Mouse (Mus musculus): ENCODE data around the gene Syt12. TPM values are rescaled to one million over a fixed set of nuclear protein-coding genes. Genes with fewer than 3 reads are reported as not detected.
A peak's percentile ranks its signal among the peaks of the same experiment; 100 is the strongest.
"Not testable (repeated sequence)": the region's sequence is repeated elsewhere in the genome, so short reads cannot be mapped to it uniquely, and the experiment has no call there.

Gene Syt12
- polyA plus RNA-seq, 1 experiment from 2014 or later: 0.94 TPM

DNA sequence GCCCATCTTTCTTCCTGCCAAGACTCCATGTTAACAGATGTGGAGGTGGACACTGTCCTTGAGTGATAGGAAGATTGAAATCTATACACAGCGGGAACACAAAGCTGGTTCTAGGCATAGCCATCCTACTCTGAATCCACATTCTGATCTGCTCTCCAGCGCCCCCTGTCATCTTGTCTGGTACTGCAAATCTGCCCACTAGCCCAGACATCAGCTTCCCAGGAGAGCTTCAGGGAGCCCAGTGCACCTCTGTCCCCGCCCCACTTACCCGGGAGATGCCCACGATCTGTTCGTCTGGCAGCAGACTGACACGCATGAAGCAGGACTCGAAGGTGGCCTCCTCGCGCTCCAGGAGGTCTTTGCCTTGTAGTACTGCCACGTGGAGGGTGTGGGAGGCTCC lies 21.0 kb downstream of the Syt12 start:
- H3K9me3 ChIP-seq: no peaks in the 10 kb centered on the region
- H3K36me3 ChIP-seq: no peaks in the 10 kb centered on the region
- H3K27ac ChIP-seq (replicated peaks): no peak overlapping the region
- H3K27me3 ChIP-seq (replicated peaks): peaks cover 15% of the 10 kb centered on the region
- H3K4me3 ChIP-seq: no peak overlapping the region
- no peak overlapping the region for H3K9ac ChIP-seq
- no peak overlapping the region for H3K4me2 ChIP-seq
- ATAC-seq (ENCODE audit: extremely low read depth, insufficient number of reproducible peaks, low FRiP score, low TSS enrichment): no peak
- 0 out of 2 replicates have a peak, but pooled peaks cover 7% of the 10 kb centered on the region for H3K4me1 ChIP-seq
- 9% methylated on average over 11 of the region's 11 CpGs for WGBS

DNA sequence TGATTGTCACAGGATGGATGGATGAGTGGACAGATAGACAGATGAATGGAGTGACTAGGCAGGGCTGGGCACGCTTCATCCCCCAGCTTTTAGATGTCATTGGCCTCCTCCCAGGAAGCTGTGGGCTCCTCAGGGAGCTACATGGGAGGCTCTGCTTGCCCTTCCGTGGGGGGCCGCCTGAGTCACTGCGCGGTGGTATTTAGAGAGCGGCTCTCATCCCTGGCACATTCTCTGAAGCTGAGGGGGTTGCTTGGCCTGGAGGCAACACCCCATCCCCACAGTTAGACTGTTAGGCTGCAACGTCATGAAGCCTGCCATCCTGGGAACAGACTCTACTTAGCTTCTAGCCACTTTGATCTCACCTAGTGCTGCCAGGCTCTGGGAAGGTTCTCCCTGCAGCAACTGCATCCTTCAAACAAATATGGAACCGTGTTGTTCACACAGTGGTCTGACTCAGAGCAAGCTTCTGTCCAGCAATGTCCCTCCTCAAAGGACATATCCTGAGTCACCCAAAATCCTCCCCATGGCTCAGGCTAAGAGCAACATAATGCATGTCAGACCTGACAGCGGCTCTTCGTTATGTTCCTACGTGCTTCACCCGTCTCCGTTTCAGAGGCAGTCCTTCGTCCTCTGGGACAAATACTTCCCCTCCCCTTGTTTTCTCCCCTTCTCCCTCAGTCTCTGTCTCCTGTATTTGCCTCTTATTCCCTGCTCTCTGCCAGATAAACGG lies 22.0 kb downstream of the Syt12 start:
- Histone ChIP-seq H3K4me1 (0 out of 2 replicates have a peak, but pooled peaks cover 7% of the 10 kb centered on the region), H3K9ac (no peak overlapping the region), H3K4me2 (no peak overlapping the region), H3K27me3 (replicated peaks) (peaks cover 15% of the 10 kb centered on the region), H3K27ac (replicated peaks) (no peak overlapping the region), H3K9me3 (no peaks in the 10 kb centered on the region), H3K4me3 (no peak overlapping the region), H3K36me3 (no peaks in the 10 kb centered on the region)
- 74% methylated on average over 15 of the region's 15 CpGs for WGBS
- no peak for ATAC-seq (ENCODE audit: extremely low read depth, insufficient number of reproducible peaks, low FRiP score, low TSS enrichment)

DNA sequence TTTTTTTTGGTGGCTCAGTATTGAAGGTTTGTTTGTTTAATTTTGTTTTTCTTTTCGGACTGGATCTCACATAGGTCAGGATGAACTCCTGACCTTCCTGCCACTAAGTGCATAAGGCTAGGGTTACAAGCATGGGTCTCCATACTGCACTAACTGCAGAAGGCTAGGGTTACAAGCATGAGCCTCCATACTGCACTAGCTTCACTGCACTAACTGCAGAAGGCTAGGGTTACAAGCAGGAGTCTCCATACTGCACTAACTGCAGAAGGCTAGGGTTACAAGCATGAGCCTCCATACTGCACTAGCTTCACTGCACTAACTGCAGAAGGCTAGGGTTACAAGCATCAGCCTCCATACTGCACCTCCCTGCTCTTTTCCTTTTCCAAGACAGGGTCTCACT lies 23.2 kb downstream of the Syt12 start:
- H3K4me3 ChIP-seq; H3K36me3 ChIP-seq; H3K9ac ChIP-seq; H3K4me1 ChIP-seq; H3K27ac ChIP-seq (replicated peaks); H3K4me2 ChIP-seq; H3K9me3 ChIP-seq; ATAC-seq (ENCODE audit: extremely low read depth, insufficient number of reproducible peaks, low FRiP score, low TSS enrichment): not testable (repeated sequence)
- WGBS: 48% methylated on average over 1 of the region's 1 CpGs
- H3K27me3 ChIP-seq (replicated peaks): peaks cover 15% of the 10 kb centered on the region

DNA sequence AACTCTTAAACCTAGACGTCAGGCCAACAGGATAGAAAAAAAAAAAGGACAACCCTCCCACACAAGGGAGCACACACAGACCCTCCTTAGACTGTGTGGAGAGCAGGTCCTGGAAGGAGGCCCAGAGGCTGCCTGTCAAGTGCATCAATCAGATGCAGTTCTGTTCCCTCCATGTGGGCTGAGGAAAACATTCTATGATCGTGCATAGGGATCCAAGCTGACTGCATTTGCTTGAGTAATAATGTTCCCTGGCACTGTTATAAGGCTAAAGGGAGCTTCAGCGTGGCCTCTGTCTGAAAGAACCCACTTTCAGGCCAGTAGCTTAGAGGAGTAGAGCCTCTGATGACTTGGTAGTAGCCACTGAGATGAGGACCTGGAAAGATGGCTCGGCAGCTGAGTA lies 24.7 kb downstream of the Syt12 start:
- H3K27me3 ChIP-seq (replicated peaks): peaks cover 15% of the 10 kb centered on the region
- H3K9ac ChIP-seq: peak overlapping the region; percentile 33; the same call in 1 of the 2 replicates
- no peak for ATAC-seq (ENCODE audit: extremely low read depth, insufficient number of reproducible peaks, low FRiP score, low TSS enrichment)
- H3K9me3 ChIP-seq: no peaks in the 10 kb centered on the region
- no peak overlapping the region for H3K4me3 ChIP-seq
- H3K27ac ChIP-seq (replicated peaks): no peak overlapping the region
- 0 out of 2 replicates have a peak, but pooled peaks cover 7% of the 10 kb centered on the region for H3K4me1 ChIP-seq
- no peaks in the 10 kb centered on the region for H3K36me3 ChIP-seq
- 46% methylated on average over 4 of the region's 4 CpGs for WGBS
- no peak overlapping the region for H3K4me2 ChIP-seq

DNA sequence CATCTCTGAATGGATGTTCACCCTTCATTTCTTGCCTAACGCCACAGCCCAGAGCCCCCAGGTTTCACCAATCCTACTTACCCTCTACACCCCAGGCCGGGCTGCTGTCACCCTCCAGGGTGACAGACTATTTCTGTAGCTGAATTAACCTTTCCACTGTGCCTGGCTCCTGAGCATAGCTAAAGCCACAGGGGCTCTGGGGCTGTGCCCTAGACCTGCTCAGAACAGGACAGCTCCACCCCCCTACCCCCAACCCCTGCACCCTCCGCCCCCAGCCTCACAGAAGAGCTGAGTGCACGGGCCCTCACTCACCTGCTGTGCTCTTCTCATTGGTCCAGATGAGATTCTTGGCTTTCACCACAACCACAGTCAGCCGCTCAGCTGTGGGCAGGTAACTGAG lies 25.3 kb downstream of the Syt12 start:
- no peak overlapping the region for H3K27ac ChIP-seq (replicated peaks)
- peak overlapping the region; percentile 33; the same call in 1 of the 2 replicates for H3K9ac ChIP-seq
- H3K36me3 ChIP-seq: no peaks in the 10 kb centered on the region
- 0 out of 2 replicates have a peak, but pooled peaks cover 7% of the 10 kb centered on the region for H3K4me1 ChIP-seq
- H3K4me2 ChIP-seq: no peak overlapping the region
- H3K9me3 ChIP-seq: no peaks in the 10 kb centered on the region
- 35% methylated on average over 5 of the region's 5 CpGs for WGBS
- H3K27me3 ChIP-seq (replicated peaks): peaks cover 15% of the 10 kb centered on the region
- no peak overlapping the region for H3K4me3 ChIP-seq
- no peak for ATAC-seq (ENCODE audit: extremely low read depth, insufficient number of reproducible peaks, low FRiP score, low TSS enrichment)

DNA sequence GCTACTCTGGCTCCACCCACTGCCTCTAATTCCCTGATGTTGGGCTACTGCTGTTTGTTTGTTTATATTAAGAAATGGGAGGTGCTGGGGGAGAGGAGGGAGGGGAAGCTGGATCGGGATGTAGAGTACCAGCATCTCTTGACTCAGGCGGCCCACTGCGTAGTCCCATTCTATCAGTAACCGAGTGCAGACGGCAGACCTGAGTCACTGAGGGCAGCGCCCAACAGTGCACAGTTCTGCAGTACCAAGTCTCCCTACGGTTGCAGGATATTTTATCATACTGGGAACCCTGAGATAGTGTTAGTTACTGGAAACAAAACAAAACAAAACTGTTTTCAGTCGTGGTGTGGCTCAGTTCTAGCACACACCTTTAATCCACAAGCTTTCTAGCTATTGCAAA lies 26.1 kb downstream of the Syt12 start:
- Histone ChIP-seq H3K27ac (replicated peaks) (no peak overlapping the region), H3K9me3 (no peaks in the 10 kb centered on the region), H3K4me3 (no peak overlapping the region), H3K4me2 (no peak overlapping the region), H3K4me1 (0 out of 2 replicates have a peak, but pooled peaks cover 2% of the 10 kb centered on the region), H3K27me3 (replicated peaks) (peaks cover 9% of the 10 kb centered on the region; the same call in 1 of the 2 replicates), H3K9ac (no peak overlapping the region), H3K36me3 (no peaks in the 10 kb centered on the region)
- no peak for ATAC-seq (ENCODE audit: extremely low read depth, insufficient number of reproducible peaks, low FRiP score, low TSS enrichment)
- 50% methylated on average over 8 of the region's 8 CpGs for WGBS

- 60% methylated on average over 5 of the region's 5 CpGs for WGBS
- no peak overlapping the region for H3K4me3 ChIP-seq
These were observed 26.6 kb downstream of the Syt12 start for GRCm38 (mm10) chr19:4450666-4451065.

GRCm38 (mm10) chr19:4449230-4449629 lies 28.0 kb downstream of the Syt12 start:
- H3K27ac ChIP-seq (replicated peaks): no peak overlapping the region
- no peak for ATAC-seq (ENCODE audit: extremely low read depth, insufficient number of reproducible peaks, low FRiP score, low TSS enrichment)
- H3K4me2 ChIP-seq: no peak overlapping the region
- H3K4me1 ChIP-seq: 0 out of 2 replicates have a peak, but pooled peaks cover 2% of the 10 kb centered on the region
- no peak overlapping the region for H3K9ac ChIP-seq
- no peaks in the 10 kb centered on the region for H3K27me3 ChIP-seq (replicated peaks)
- no peaks in the 10 kb centered on the region for H3K9me3 ChIP-seq
- no peak overlapping the region for H3K4me3 ChIP-seq
- H3K36me3 ChIP-seq: no peaks in the 10 kb centered on the region
- WGBS: 92% methylated on average over 9 of the region's 9 CpGs

More at GRCm38 (mm10) chr19:4450666-4451065, 26.6 kb downstream of the Syt12 start:
- Histone ChIP-seq H3K27ac (replicated peaks) (no peak overlapping the region), H3K27me3 (replicated peaks) (peaks cover 9% of the 10 kb centered on the region; the same call in 1 of the 2 replicates), H3K36me3 (no peaks in the 10 kb centered on the region), H3K9ac (no peak overlapping the region), H3K4me1 (0 out of 2 replicates have a peak, but pooled peaks cover 2% of the 10 kb centered on the region), H3K9me3 (no peaks in the 10 kb centered on the region), H3K4me2 (no peak overlapping the region)
- no peak for ATAC-seq (ENCODE audit: extremely low read depth, insufficient number of reproducible peaks, low FRiP score, low TSS enrichment)

DNA sequence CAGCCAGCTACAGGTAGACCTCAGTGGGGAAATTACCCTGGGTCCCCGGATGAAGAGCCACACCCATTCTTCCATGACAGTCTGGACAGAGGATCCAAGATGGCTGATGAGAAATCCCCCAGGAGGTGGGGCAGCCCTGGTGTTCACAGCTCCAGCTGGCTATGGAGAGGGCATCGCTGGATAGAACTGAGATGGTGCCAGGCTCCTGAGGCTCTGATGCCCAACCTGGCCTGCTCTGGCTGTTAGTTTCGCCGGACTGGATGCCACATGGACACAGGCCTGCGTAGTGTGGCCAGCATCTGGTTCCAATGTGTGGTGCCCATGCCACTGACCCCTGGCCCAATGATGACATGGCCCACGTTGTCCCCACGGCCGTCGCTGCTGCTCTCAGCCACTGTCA lies 29.8 kb downstream of the Syt12 start:
- Histone ChIP-seq H3K27ac (replicated peaks) (no peak overlapping the region), H3K4me3 (no peak overlapping the region), H3K36me3 (no peaks in the 10 kb centered on the region), H3K4me1 (0 out of 2 replicates have a peak, but pooled peaks cover 2% of the 10 kb centered on the region), H3K27me3 (replicated peaks) (no peaks in the 10 kb centered on the region), H3K9ac (no peak overlapping the region), H3K9me3 (no peaks in the 10 kb centered on the region), H3K4me2 (no peak overlapping the region)
- 89% methylated on average over 9 of the region's 9 CpGs for WGBS
- ATAC-seq (ENCODE audit: extremely low read depth, insufficient number of reproducible peaks, low FRiP score, low TSS enrichment): no peak

GRCm38 (mm10) chr19:4446661-4447420 lies 30.4 kb downstream of the Syt12 start:
- Histone ChIP-seq H3K27ac (replicated peaks) (no peak overlapping the region), H3K4me3 (no peak overlapping the region), H3K9me3 (no peaks in the 10 kb centered on the region), H3K4me2 (no peak overlapping the region), H3K36me3 (no peaks in the 10 kb centered on the region), H3K4me1 (peaks cover 6% of the 10 kb centered on the region), H3K9ac (no peak overlapping the region), H3K27me3 (replicated peaks) (no peaks in the 10 kb centered on the region)
- no peak for ATAC-seq (ENCODE audit: extremely low read depth, insufficient number of reproducible peaks, low FRiP score, low TSS enrichment)
- whole genome bisulfite sequencing: 79% methylated on average over 8 of the region's 8 CpGs

DNA sequence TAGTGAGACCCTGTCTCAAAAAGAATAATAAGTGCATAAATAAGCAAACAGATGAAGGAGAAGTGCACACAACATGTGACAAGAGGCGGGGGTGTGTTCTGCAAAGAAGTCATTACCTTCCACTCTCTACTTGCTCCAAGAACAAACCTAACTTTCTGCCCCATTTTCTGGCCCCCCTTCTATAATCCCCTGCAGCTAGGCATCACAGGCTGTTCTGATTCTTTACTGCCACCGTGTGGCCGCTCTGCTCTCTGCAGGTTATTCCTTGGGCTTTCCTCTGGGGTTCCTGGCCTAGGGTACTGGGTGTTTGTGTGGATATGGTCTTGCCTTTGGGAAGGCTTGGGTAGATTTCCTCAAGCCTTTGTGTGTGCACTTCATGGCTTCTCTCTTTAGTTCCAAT lies 34.8 kb downstream of the Syt12 start:
- Histone ChIP-seq H3K9ac (no peak overlapping the region), H3K27ac (replicated peaks) (peak overlapping the region; percentile 66), H3K27me3 (replicated peaks) (no peaks in the 10 kb centered on the region), H3K9me3 (no peaks in the 10 kb centered on the region), H3K4me3 (no peak overlapping the region), H3K36me3 (no peaks in the 10 kb centered on the region), H3K4me1 (peaks cover 39% of the 10 kb centered on the region), H3K4me2 (peak overlapping the region; percentile 10; the same call in 1 of the 2 replicates)
- 3% methylated on average over 3 of the region's 3 CpGs for WGBS
- no peak for ATAC-seq (ENCODE audit: extremely low read depth, insufficient number of reproducible peaks, low FRiP score, low TSS enrichment)

Measured in heart, embryonic 13.5 days (tissue).